Mouse (Mus musculus) MEL (cell line): ENCODE results near the gene Dgkh. TPM values are rescaled to one million over a fixed set of nuclear protein-coding genes. Genes with fewer than 3 reads are reported as not detected.

Experiments used
- DNase-seq: peaks from one replicate; pipeline ENCODE4 v3.0.0; 2011; ENCODE audit warnings: low read depth, low spot score
- H3K27ac ChIP-seq: 2 replicates; pipeline ENCODE4 v1.5.1; 2012; ENCODE audit warnings: low read depth, mild to moderate bottlenecking, control low read depth, low read length, moderate library complexity; ENCODE audit not compliant: control insufficient read depth
- H3K27me3 ChIP-seq, 2 experiments: fragments of 150-350 bp in 1 of 2; sonication (generic) in 1 of 2; 2 replicates each; pipeline ENCODE4 v1.6.1; 2012; ENCODE audit warnings: low read length in 2 of 2, mild to moderate bottlenecking in 2 of 2, improper control_type of control experiment in 1 of 2, moderate library complexity in 1 of 2; ENCODE audit not compliant: insufficient read depth in 2 of 2, control insufficient read depth in 1 of 2
- H3K36me3 ChIP-seq, 2 experiments: 2 replicates each; pipeline ENCODE4 v1.6.1; 2012 to 2014; ENCODE audit warnings: low read length in 2 of 2, improper control_type of control experiment in 1 of 2, inconsistent platforms in 1 of 2, mild to moderate bottlenecking in 1 of 2; ENCODE audit not compliant: insufficient read depth in 2 of 2, control insufficient read depth in 1 of 2
- H3K4me1 ChIP-seq, 2 experiments: fragments of 150-350 bp in 1 of 2; sonication (generic) in 1 of 2; 2 replicates each; pipeline ENCODE4 v1.6.1; 2012; ENCODE audit warnings: low read length in 2 of 2, improper control_type of control experiment in 1 of 2, mild to moderate bottlenecking in 1 of 2; ENCODE audit not compliant: insufficient read depth in 2 of 2, control insufficient read depth in 1 of 2
- H3K4me3 ChIP-seq, 2 experiments: fragments of 150-350 bp in 1 of 2; sonication (generic) in 1 of 2; 2 replicates each; pipeline ENCODE4 v1.5.1; 2012; ENCODE audit warnings: low read depth in 2 of 2, low read length in 2 of 2, mild to moderate bottlenecking in 2 of 2, moderate library complexity in 2 of 2, control low read depth in 1 of 2, improper control_type of control experiment in 1 of 2; ENCODE audit not compliant: control insufficient read depth in 1 of 2, insufficient read depth in 1 of 2
- H3K79me2 ChIP-seq: 2 replicates; pipeline ENCODE4 v1.6.1; 2012; ENCODE audit warnings: mild to moderate bottlenecking, low read length, moderate library complexity; ENCODE audit not compliant: control insufficient read depth, poor library complexity, insufficient read depth
- H3K9ac ChIP-seq: 2 replicates; pipeline ENCODE4 v1.6.1; 2012; ENCODE audit warnings: low read depth, mild to moderate bottlenecking, control low read depth, low read length, moderate library complexity; ENCODE audit not compliant: control insufficient read depth, poor library complexity, severe bottlenecking
- H3K9me3 ChIP-seq: fragments of 150-350 bp; sonication (generic); replicated peaks from 2 replicates; pipeline ENCODE4 v1.6.1; 2012; ENCODE audit warnings: mild to moderate bottlenecking, low read length, improper control_type of control experiment, moderate library complexity; ENCODE audit not compliant: insufficient read depth
- CHD1 ChIP-seq: IDR thresholded peaks from 2 replicates; pipeline ENCODE4 v1.6.1; 2012; ENCODE audit warnings: low read depth, mild to moderate bottlenecking, inconsistent platforms, low read length, improper control_type of control experiment
- E2F4 ChIP-seq: IDR thresholded peaks from 2 replicates; pipeline ENCODE4 v1.6.1; 2011; ENCODE audit warnings: low read depth, low read length, improper control_type of control experiment, borderline replicate concordance
- ELF1 ChIP-seq: IDR thresholded peaks from 2 replicates; pipeline ENCODE4 v1.6.1; 2014; ENCODE audit warnings: low read depth, mild to moderate bottlenecking, inconsistent platforms, low read length, improper control_type of control experiment, moderate library complexity
- EP300 ChIP-seq, 2 experiments: IDR thresholded peaks; 2 replicates each; pipeline ENCODE4 v1.6.1; 2011; ENCODE audit warnings: improper control_type of control experiment in 2 of 2, low read length in 2 of 2, low read depth in 1 of 2, mild to moderate bottlenecking in 1 of 2
- GATA1 ChIP-seq: IDR thresholded peaks from 2 replicates; pipeline ENCODE4 v1.6.1; 2011; ENCODE audit warnings: low read depth, low read length, improper control_type of control experiment
- HCFC1 ChIP-seq: IDR thresholded peaks from 2 replicates; pipeline ENCODE4 v1.6.1; 2012; ENCODE audit warnings: low read depth, mild to moderate bottlenecking, inconsistent platforms, low read length, improper control_type of control experiment, moderate library complexity
- JUND ChIP-seq: IDR thresholded peaks from 2 replicates; pipeline ENCODE4 v1.6.1; 2011; ENCODE audit warnings: low read depth, mild to moderate bottlenecking, improper control_type of control experiment, low read length
- KAT2A ChIP-seq: conservative IDR thresholded peaks from 2 replicates; pipeline ENCODE4 v1.6.1; 2012; ENCODE audit warnings: low read depth, low read length, improper control_type of control experiment, inconsistent platforms
- MAFK ChIP-seq: IDR thresholded peaks from 2 replicates; pipeline ENCODE4 v1.6.1; 2011; ENCODE audit warnings: low read depth, mild to moderate bottlenecking, low read length, improper control_type of control experiment, borderline replicate concordance
- MAZ ChIP-seq: IDR thresholded peaks from 2 replicates; pipeline ENCODE4 v1.6.1; 2012; ENCODE audit warnings: low read depth, mild to moderate bottlenecking, inconsistent platforms, low read length, improper control_type of control experiment
- MEF2A ChIP-seq: IDR thresholded peaks from 2 replicates; pipeline ENCODE4 v1.6.1; 2014; ENCODE audit warnings: low read depth, mild to moderate bottlenecking, inconsistent platforms, low read length, improper control_type of control experiment; ENCODE audit not compliant: poor library complexity, insufficient replicate concordance, severe bottlenecking; ENCODE audit errors: extremely low read depth
- MXI1 ChIP-seq: IDR thresholded peaks from 2 replicates; pipeline ENCODE4 v1.6.1; 2011; ENCODE audit warnings: mild to moderate bottlenecking, low read depth, low read length, improper control_type of control experiment
- MYB ChIP-seq: IDR thresholded peaks from 2 replicates; pipeline ENCODE4 v1.6.1; 2011; ENCODE audit warnings: mild to moderate bottlenecking, low read depth, low read length, improper control_type of control experiment
- MYC ChIP-seq: IDR thresholded peaks from 2 replicates; pipeline ENCODE4 v1.6.1; 2011; ENCODE audit warnings: low read depth, mild to moderate bottlenecking, low read length, improper control_type of control experiment, moderate library complexity
- NELFE ChIP-seq: IDR thresholded peaks from 2 replicates; pipeline ENCODE4 v1.6.1; 2011; ENCODE audit warnings: low read depth, low read length, improper control_type of control experiment
- NRF1 ChIP-seq: IDR thresholded peaks from 2 replicates; pipeline ENCODE4 v1.6.1; 2014; ENCODE audit warnings: low read depth, mild to moderate bottlenecking, inconsistent platforms, low read length, improper control_type of control experiment, moderate library complexity; ENCODE audit not compliant: poor library complexity, insufficient read depth, severe bottlenecking
- POLR2AphosphoS5 ChIP-seq: IDR thresholded peaks from 2 replicates; pipeline ENCODE4 v1.6.1; 2012; ENCODE audit warnings: low read depth, borderline replicate concordance, mild to moderate bottlenecking, inconsistent platforms, low read length, moderate library complexity, mixed read lengths
- RCOR1 ChIP-seq: IDR thresholded peaks from 2 replicates; pipeline ENCODE4 v1.6.1; 2012; ENCODE audit warnings: low read depth, mild to moderate bottlenecking, inconsistent platforms, low read length, improper control_type of control experiment
- SIN3A ChIP-seq: IDR thresholded peaks from 2 replicates; pipeline ENCODE4 v1.6.1; 2012; ENCODE audit warnings: low read length, improper control_type of control experiment, inconsistent platforms
- TAL1 ChIP-seq: IDR thresholded peaks from 2 replicates; pipeline ENCODE4 v1.6.1; 2012; ENCODE audit warnings: mild to moderate bottlenecking, inconsistent platforms, low read length, moderate library complexity, mixed read lengths
- TCF12 ChIP-seq: IDR thresholded peaks from 2 replicates; pipeline ENCODE4 v1.6.1; 2014; ENCODE audit warnings: low read depth, mild to moderate bottlenecking, inconsistent platforms, low read length, improper control_type of control experiment, moderate library complexity
- UBTF ChIP-seq: IDR thresholded peaks from 2 replicates; pipeline ENCODE4 v1.6.1; 2012; ENCODE audit warnings: low read depth, mild to moderate bottlenecking, inconsistent platforms, low read length, improper control_type of control experiment, moderate library complexity, borderline replicate concordance; ENCODE audit not compliant: insufficient read depth
- USF1 ChIP-seq: IDR thresholded peaks from 2 replicates; pipeline ENCODE4 v1.6.1; 2014; ENCODE audit warnings: low read depth, mild to moderate bottlenecking, inconsistent platforms, low read length, improper control_type of control experiment, moderate library complexity
- USF2 ChIP-seq, 2 experiments: IDR thresholded peaks; 2 replicates each; pipeline ENCODE4 v1.6.1; 2011 to 2012; ENCODE audit warnings: improper control_type of control experiment in 2 of 2, low read length in 2 of 2, borderline replicate concordance in 1 of 2, inconsistent platforms in 1 of 2, low read depth in 1 of 2, mild to moderate bottlenecking in 1 of 2; ENCODE audit not compliant: insufficient read depth in 1 of 2
- ZC3H11A ChIP-seq: IDR thresholded peaks from 2 replicates; pipeline ENCODE4 v1.6.1; 2012; ENCODE audit warnings: low read depth, mild to moderate bottlenecking, inconsistent platforms, low read length, improper control_type of control experiment
- ZNF384 ChIP-seq: IDR thresholded peaks from 2 replicates; pipeline ENCODE4 v1.6.1; 2012; ENCODE audit warnings: low read depth, mild to moderate bottlenecking, inconsistent platforms, low read length, improper control_type of control experiment
- polyA plus RNA-seq, 2 experiments: library from polyadenylated mRNA; stranded (reverse) in 1 of 2; unstranded in 1 of 2; fragments of >175 nt in 1 of 2; fragments of >200 nt in 1 of 2; gene quantifications; 2 replicates each; pipeline versions ENCODE4 v1.2.1 to v1.2.4; 2012; ENCODE audit warnings: low replicate concordance in 2 of 2, low read depth in 1 of 2; ENCODE audit not compliant: insufficient read length in 2 of 2, insufficient read depth in 1 of 2, missing spikeins in 1 of 2
- total RNA-seq: library from RNA; depleted of rRNA; stranded (reverse); fragments of 300-350 nt; gene quantifications from 2 replicates; pipeline ENCODE4 v1.2.3, GENCODE M21; 2012

Dgkh gene
- total and polyA plus RNA-seq, 3 experiments = under 0.01 TPM; not detected in 2

GRCm38 (mm10) chr14:78537551-78537950 is 195.0 kb downstream of the Dgkh start:
- H3K27me3 ChIP-seq = no peaks in the 10 kb centered on the region
- no peaks in the 10 kb centered on the region for H3K9me3 ChIP-seq
- no peak for TF ChIP-seq MYC
- TF ChIP-seq UBTF = no peak
- TF ChIP-seq MYB = no peak
- no peak for TF ChIP-seq ZC3H11A
- no peak for TF ChIP-seq NRF1
- no peak for TF ChIP-seq NELFE
- TF ChIP-seq ZNF384 = no peak
- TF ChIP-seq GATA1 = no peak
- no peak for TF ChIP-seq USF1
- no peak for TF ChIP-seq RCOR1
- TF ChIP-seq POLR2AphosphoS5 = no peak
- no peak for TF ChIP-seq ELF1
- no peak for TF ChIP-seq HCFC1
- no peak for TF ChIP-seq TCF12
- H3K4me3 ChIP-seq = no peak overlapping the region
- peaks cover 0 to 7% of the 10 kb centered on the region in 2 experiments; a peak in 2 of 4 replicates for H3K36me3 ChIP-seq
- H3K79me2 ChIP-seq = peaks cover 21% of the 10 kb centered on the region
- no peak overlapping the region for H3K27ac ChIP-seq
- H3K4me1 ChIP-seq = peaks cover 0 to 8% of the 10 kb centered on the region in 2 experiments; a peak in 1 of 4 replicates
- H3K9ac ChIP-seq = no peak overlapping the region
- no peak for DNase-seq

GRCm38 (mm10) chr14:78536281-78537165 is 196.1 kb downstream of the Dgkh start, which contains the start of gene Akap11:
TSS of gene Akap11 (minus strand) at chr14:78536808.
- peak; percentile 93 for DNase-seq
- peak within 1 kb of the TSS; percentile 87 for H3K9ac ChIP-seq
- H3K36me3 ChIP-seq = peaks cover 0 to 7% of the 10 kb centered on the region in 2 experiments; a peak in 2 of 4 replicates
- peak within 1 kb of the TSS; percentile 59 to 97 for H3K4me3 ChIP-seq
- H3K27ac ChIP-seq = peak within 1 kb of the TSS; percentile 71
- H3K79me2 ChIP-seq = peaks cover 21% of the 10 kb centered on the region
- H3K4me1 ChIP-seq = peaks cover 0 to 8% of the 10 kb centered on the region in 2 experiments; a peak in 1 of 4 replicates
- no peaks in the 10 kb centered on the region for H3K27me3 ChIP-seq
- no peaks in the 10 kb centered on the region for H3K9me3 ChIP-seq
- TF ChIP-seq EP300 (IDR thresholded peaks at IDR 0.05; ENCODE audit: low read depth in 1 of 2, low read length in 2 of 2) (no peak), GATA1 (no peak), NELFE (peak; percentile 69), ZNF384 (no peak), JUND (no peak), MAFK (no peak), ZC3H11A (no peak), TAL1 (no peak), E2F4 (no peak), CHD1 (no peak), UBTF (no peak), NRF1 (no peak), POLR2AphosphoS5 (no peak), SIN3A (peak; percentile 71), USF2 (IDR thresholded peaks at IDR 0.05; ENCODE audit: borderline replicate concordance in 1 of 2, insufficient read depth in 1 of 2, low read depth in 1 of 2, low read length in 2 of 2) (peak; percentile 81 to 86), MYB (no peak), KAT2A (no peak; the same call in 1 of the 2 replicates), MAZ (no peak; the same call in 1 of the 2 replicates), TCF12 (no peak), HCFC1 (peak; percentile 75), MEF2A (no peak), MXI1 (peak; percentile 79)
